Mouse (Mus musculus): Measurements from ENCODE around the gene Slc34a1.
A peak's percentile ranks its signal among the peaks of the same experiment; 100 is the strongest.
"Not testable (repeated sequence)": the region's sequence is repeated elsewhere in the genome, so short reads cannot be mapped to it uniquely, and the experiment has no call there.

Gene Slc34a1

GRCm38 (mm10) chr13:55404853-55405782 lies 7.1 kb downstream of the Slc34a1 start:
- peak; percentile 84 for DNase-seq (ENCODE audit: extremely low spot score, low spot score)

GRCm38 (mm10) chr13:55405783-55406390 lies 7.9 kb downstream of the Slc34a1 start:
- no peak for DNase-seq (ENCODE audit: extremely low spot score, low spot score)

GRCm38 (mm10) chr13:55407341-55407740 lies 9.4 kb downstream of the Slc34a1 start:
- no peak for DNase-seq (ENCODE audit: extremely low spot score, low spot score)

- DNase-seq (ENCODE audit: extremely low spot score, low spot score), result no peak
These were observed 10.6 kb downstream of the Slc34a1 start for GRCm38 (mm10) chr13:55408546-55409120.

- DNase-seq (ENCODE audit: extremely low spot score, low spot score), result no peak
These were observed 13.8 kb downstream of the Slc34a1 start for GRCm38 (mm10) chr13:55411826-55412225.

- DNase-seq (ENCODE audit: extremely low spot score, low spot score), result no peak
These were observed 14.8 kb downstream of the Slc34a1 start for GRCm38 (mm10) chr13:55412643-55413307.

GRCm38 (mm10) chr13:55413333-55413732 lies 15.3 kb downstream of the Slc34a1 start:
- DNase-seq (ENCODE audit: extremely low spot score, low spot score), result no peak

GRCm38 (mm10) chr13:55414743-55415380 lies 16.9 kb downstream of the Slc34a1 start, which contains the start of gene Pfn3:
Gene Pfn3, minus strand, starts transcription at chr13:55415232.
- DNase-seq (ENCODE audit: extremely low spot score, low spot score), result peak; percentile 67

GRCm38 (mm10) chr13:55418004-55418403 lies 20.0 kb downstream of the Slc34a1 start:
- peak; percentile 86 for DNase-seq (ENCODE audit: extremely low spot score, low spot score)

- no peak for DNase-seq (ENCODE audit: extremely low spot score, low spot score)
These were observed 21.2 kb downstream of the Slc34a1 start for GRCm38 (mm10) chr13:55419142-55419541.

- peak; percentile 22 for DNase-seq (ENCODE audit: extremely low spot score, low spot score)
These were observed 22.3 kb downstream of the Slc34a1 start for GRCm38 (mm10) chr13:55420018-55420932.

- DNase-seq (ENCODE audit: extremely low spot score, low spot score), result peak; percentile 57
These were observed 23.2 kb downstream of the Slc34a1 start for GRCm38 (mm10) chr13:55420933-55421800.

- DNase-seq (ENCODE audit: extremely low spot score, low spot score), result no peak
These were observed 28.6 kb downstream of the Slc34a1 start, which contains the start of gene F12 for GRCm38 (mm10) chr13:55426613-55427012. Gene F12, minus strand, starts transcription at chr13:55426793.

- DNase-seq (ENCODE audit: extremely low spot score, low spot score), result no peak
These were observed 31.4 kb downstream of the Slc34a1 start for GRCm38 (mm10) chr13:55429226-55429888.

GRCm38 (mm10) chr13:55430566-55430965 lies 32.6 kb downstream of the Slc34a1 start:
- DNase-seq (ENCODE audit: extremely low spot score, low spot score), result no peak

- DNase-seq (ENCODE audit: extremely low spot score, low spot score), result no peak
These were observed 34.1 kb downstream of the Slc34a1 start for GRCm38 (mm10) chr13:55431889-55432685.

- DNase-seq (ENCODE audit: extremely low spot score, low spot score), result not testable (repeated sequence)
These were observed 39.2 kb downstream of the Slc34a1 start for GRCm38 (mm10) chr13:55437111-55437629.

Data from neural tube, embryonic 10.5 days (tissue).